Mouse (Mus musculus) C2C12 (cell line): Measurements from ENCODE around the gene 0610010F05Rik. TPM values are rescaled to one million over a fixed set of nuclear protein-coding genes. Genes with fewer than 3 reads are reported as not detected.

Experiments used
- H3K27me3 ChIP-seq: one replicate; pipeline ENCODE4 v1.6.1; 2011; ENCODE audit not compliant: control insufficient read depth, insufficient read depth, insufficient read length
- H3K36me3 ChIP-seq: one replicate; pipeline ENCODE4 v1.6.1; 2011; ENCODE audit not compliant: control insufficient read depth, insufficient read depth
- H3K4me3 ChIP-seq: one replicate; pipeline ENCODE4 v1.5.1; 2011; ENCODE audit warnings: mild to moderate bottlenecking, control low read depth; ENCODE audit not compliant: poor library complexity, insufficient read depth, severe bottlenecking
- H3K79me2 ChIP-seq: one replicate; pipeline ENCODE4 v1.6.1; 2011; ENCODE audit not compliant: control insufficient read depth, insufficient read depth
- H3K79me3 ChIP-seq: one replicate; pipeline ENCODE4 v1.6.1; 2011; ENCODE audit warnings: low read depth, control low read depth
- H3ac ChIP-seq: one replicate; pipeline ENCODE3; 2011; ENCODE audit warnings: low read depth; ENCODE audit not compliant: control insufficient read depth, insufficient read length
- CEBPB ChIP-seq: IDR thresholded peaks from one replicate; pipeline ENCODE4 v1.6.1; 2011; ENCODE audit warnings: low read depth, mild to moderate bottlenecking, control low read depth, moderate library complexity
- CTCF ChIP-seq: IDR thresholded peaks from one replicate; pipeline ENCODE4 v1.5.1; 2011; ENCODE audit not compliant: control insufficient read depth, insufficient read depth, insufficient read length
- FOSL1 ChIP-seq: IDR thresholded peaks from one replicate; pipeline ENCODE4 v1.8.0; 2011; ENCODE audit warnings: mild to moderate bottlenecking, low read length; ENCODE audit not compliant: poor library complexity, insufficient read depth, severe bottlenecking
- MAX ChIP-seq: IDR thresholded peaks from one replicate; pipeline ENCODE4 v1.6.1; 2011; ENCODE audit warnings: mild to moderate bottlenecking, control low read depth
- MYOD1 ChIP-seq: IDR thresholded peaks from one replicate; pipeline ENCODE4 v1.6.1; 2011; ENCODE audit warnings: low read depth; ENCODE audit not compliant: control insufficient read depth, insufficient read length
- MYOG ChIP-seq: IDR thresholded peaks from one replicate; pipeline ENCODE4 v1.6.1; 2011; ENCODE audit not compliant: control insufficient read depth, insufficient read length; ENCODE audit errors: extremely low read depth
- USF1 ChIP-seq: IDR thresholded peaks from one replicate; pipeline ENCODE4 v1.6.1; 2011; ENCODE audit warnings: low read depth, mild to moderate bottlenecking, control low read depth, moderate library complexity
- polyA plus RNA-seq: library from polyadenylated mRNA; unstranded; fragments of >200 nt; fragmentation: generic; extraction: Trizol; gene quantifications from one replicate; pipeline ENCODE4 v1.2.1, GENCODE M21; 2012; ENCODE audit warnings: missing spikeins

0610010F05Rik gene
- polyA plus RNA-seq, 1 experiment: 3.0 TPM

- TF ChIP-seq CEBPB (no peak), MAX (no peak), MYOG (no peak), MYOD1 (no peak), USF1 (no peak), CTCF (no peak), FOSL1 (no peak)
- no peaks in the 10 kb centered on the region for H3K27me3 ChIP-seq
These were observed 96.0 kb downstream of the 0610010F05Rik start for GRCm38 (mm10) chr11:23537446-23537845.

GRCm38 (mm10) chr11:23520473-23521205 lies 112.8 kb downstream of the 0610010F05Rik start, which contains the start of gene 1700093K21Rik:
TSS of gene 1700093K21Rik (minus strand) at chr11:23521155.
- TF ChIP-seq USF1 (no peak), MAX (no peak), CEBPB (no peak), CTCF (no peak), MYOG (no peak), MYOD1 (no peak), FOSL1 (no peak)
- no peak within 1 kb of the TSS for H3K4me3 ChIP-seq

More at GRCm38 (mm10) chr11:23537446-23537845, 96.0 kb downstream of the 0610010F05Rik start:
- H3K36me3 ChIP-seq: no peaks in the 10 kb centered on the region
- no peaks in the 10 kb centered on the region for H3K79me2 ChIP-seq
- no peak overlapping the region for H3K4me3 ChIP-seq
- no peaks in the 10 kb centered on the region for H3K79me3 ChIP-seq
- no peak overlapping the region for H3ac ChIP-seq

GRCm38 (mm10) chr11:23518981-23519380 lies 114.5 kb downstream of the 0610010F05Rik start:
- Histone ChIP-seq H3K36me3 (no peaks in the 10 kb centered on the region), H3K4me3 (no peak overlapping the region), H3K79me2 (peaks cover 12% of the 10 kb centered on the region), H3K27me3 (no peaks in the 10 kb centered on the region), H3ac (no peak overlapping the region), H3K79me3 (no peaks in the 10 kb centered on the region)
- TF ChIP-seq MYOD1 (peak; percentile 77), MAX (no peak)

More at GRCm38 (mm10) chr11:23520473-23521205, 112.8 kb downstream of the 0610010F05Rik start, which contains the start of gene 1700093K21Rik:
- Histone ChIP-seq H3K79me3 (no peaks in the 10 kb centered on the region), H3K36me3 (no peaks in the 10 kb centered on the region), H3K79me2 (peaks cover 12% of the 10 kb centered on the region), H3ac (peak within 1 kb of the TSS; percentile 64), H3K27me3 (no peaks in the 10 kb centered on the region)

- no peaks in the 10 kb centered on the region for H3K36me3 ChIP-seq
- H3K4me3 ChIP-seq: no peak overlapping the region
- H3K27me3 ChIP-seq: no peaks in the 10 kb centered on the region
- peaks cover 6% of the 10 kb centered on the region for H3K79me2 ChIP-seq
- TF ChIP-seq USF1 (no peak), MYOD1 (peak; percentile 100)
- H3ac ChIP-seq: no peak overlapping the region
- no peaks in the 10 kb centered on the region for H3K79me3 ChIP-seq
These were observed 118.1 kb downstream of the 0610010F05Rik start for GRCm38 (mm10) chr11:23515315-23515714.

Other genes with a start within 250 kb of the 0610010F05Rik start
- gene Ahsa2, start 135.6 kb downstream of the 0610010F05Rik start, polyA plus RNA-seq: 52.8 TPM
- 1.9 TPM for gene 1700093K21Rik, start 112.5 kb downstream of the 0610010F05Rik start, polyA plus RNA-seq
- gene Pus10, start 32.0 kb upstream of the 0610010F05Rik start, polyA plus RNA-seq: 6.9 TPM
- gene Pex13, start 32.3 kb upstream of the 0610010F05Rik start, polyA plus RNA-seq: 5.6 TPM
- 0.73 TPM for gene Rel, start 137.3 kb upstream of the 0610010F05Rik start, polyA plus RNA-seq